ENCODE assay signal across 8 mouse cellular contexts in the genomic region with DNA sequence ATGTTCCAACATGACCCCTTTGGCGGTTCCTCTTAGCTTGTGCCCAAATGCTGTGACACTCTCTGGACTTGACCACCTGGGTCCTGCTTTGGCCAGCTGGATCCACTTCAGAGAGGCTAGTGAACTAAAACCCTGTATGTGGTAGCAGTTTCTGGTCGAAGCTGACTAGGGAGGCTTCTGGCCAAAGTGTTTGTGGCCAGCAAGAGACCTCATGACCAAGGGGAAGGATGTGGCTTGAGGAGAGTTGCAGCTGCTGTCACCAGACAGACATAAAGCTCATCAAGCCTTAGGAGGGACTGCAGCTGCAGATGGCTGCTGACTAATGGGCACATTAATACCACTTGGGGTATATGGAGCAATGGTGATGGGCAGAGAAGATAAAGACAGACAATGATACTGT.
DNase-seq lines count a peak whose midpoint lies in the region; ATAC-seq and TF ChIP-seq lines count a peak whose summit lies in the region.

No protein-coding gene starts in this region.

- no peaks in the 10 kb centered on the region for H3K9me3 ChIP-seq in forebrain, postnatal 0 days (ENCODE audit: low read length)
- H3K9me3 ChIP-seq in forebrain, embryonic 11.5 days (ENCODE audit: control insufficient read depth, low read length): no peaks in the 10 kb centered on the region
- H3K9me3 ChIP-seq in liver, embryonic 12.5 days (replicated peaks): no peaks in the 10 kb centered on the region

- H3K4me1 ChIP-seq in forebrain, postnatal 0 days (ENCODE audit: insufficient read depth): no peaks in the 10 kb centered on the region
- H3K4me1 ChIP-seq in forebrain, embryonic 11.5 days (replicated peaks; ENCODE audit: control insufficient read depth, insufficient read depth, low read length): peaks cover 8% of the 10 kb centered on the region; the same call in 1 of the 2 replicates
- peaks cover 22% of the 10 kb centered on the region; the same call in 1 of the 2 replicates for H3K4me1 ChIP-seq in liver, embryonic 12.5 days

- H3K4me3 ChIP-seq in forebrain, postnatal 0 days (ENCODE audit: low read depth, low read length): no peak overlapping the region
- H3K4me3 ChIP-seq in forebrain, embryonic 11.5 days (ENCODE audit: low read depth, low read length): no peak overlapping the region
- no peak overlapping the region for H3K4me3 ChIP-seq in gastrocnemius, adult 2 months
- H3K4me3 ChIP-seq in liver, embryonic 12.5 days: no peak overlapping the region

- no peak overlapping the region for H3K27ac ChIP-seq in forebrain, postnatal 0 days (ENCODE audit: low read depth, low read length)
- H3K27ac ChIP-seq in forebrain, embryonic 11.5 days (ENCODE audit: low read depth, low read length): no peak overlapping the region
- H3K27ac ChIP-seq in gastrocnemius, adult 2 months: peak overlapping the region; percentile 68
- H3K27ac ChIP-seq in liver, embryonic 12.5 days: no peak overlapping the region

- peak; percentile 8; the same call in 1 of the 2 replicates for ATAC-seq in forebrain, postnatal 0 days
- ATAC-seq in forebrain, embryonic 11.5 days (replicated peaks; ENCODE audit: low FRiP score): no peak
- peak; percentile 15; the same call in 1 of the 2 replicates for ATAC-seq in liver, embryonic 12.5 days
- no peak for ATAC-seq in erythroid progenitor cell, adult 5-6 weeks (replicated peaks; ENCODE audit: low FRiP score, poor library complexity, severe bottlenecking)

- H3K27me3 ChIP-seq in forebrain, postnatal 0 days (ENCODE audit: insufficient read depth, low read length): no peaks in the 10 kb centered on the region
- H3K27me3 ChIP-seq in forebrain, embryonic 11.5 days (ENCODE audit: control insufficient read depth, insufficient read depth, low read length): no peaks in the 10 kb centered on the region
- no peaks in the 10 kb centered on the region for H3K27me3 ChIP-seq in liver, embryonic 12.5 days (replicated peaks)

- no peak overlapping the region for H3K9ac ChIP-seq in forebrain, postnatal 0 days
- no peak overlapping the region for H3K9ac ChIP-seq in forebrain, embryonic 11.5 days (ENCODE audit: low read length)
- no peak overlapping the region for H3K9ac ChIP-seq in liver, embryonic 12.5 days

- WGBS in forebrain, postnatal 0 days: 76% methylated on average over 2 of the region's 2 CpGs
- WGBS in forebrain, embryonic 11.5 days: 79% methylated on average over 2 of the region's 2 CpGs
- WGBS in liver, embryonic 12.5 days (ENCODE audit: insufficient replicate concordance): 30% methylated on average over 2 of the region's 2 CpGs

- no peak overlapping the region for H3K4me2 ChIP-seq in forebrain, postnatal 0 days (ENCODE audit: low read depth)
- H3K4me2 ChIP-seq in forebrain, embryonic 11.5 days (ENCODE audit: low read depth, low read length, severe bottlenecking): no peak overlapping the region
- H3K4me2 ChIP-seq in liver, embryonic 12.5 days: no peak overlapping the region

- intact Hi-C loops in gastrocnemius, adult 2 months (cut with DNase I): loop anchor here (5.0 kb wide), 1 partner anchor 41 kb away; no protein-coding TSS in a partner anchor

- no peak for DNase-seq in forebrain, postnatal 0 days
- no peak for DNase-seq in forebrain, embryonic 11.5 days (ENCODE audit: low spot score)
- peak; percentile 53 for DNase-seq in 3134 (ENCODE audit: extremely low read depth, insufficient read length, low spot score)
- peak; percentile 66 for DNase-seq in gastrocnemius, adult 2 months
- no peak for DNase-seq in adrenal gland, adult 8-10 months
- no peak for DNase-seq in adrenal gland, postnatal 4 days (ENCODE audit: low spot score in 2 of 2)

- H3K36me3 ChIP-seq in forebrain, postnatal 0 days (ENCODE audit: insufficient read depth): no peaks in the 10 kb centered on the region
- H3K36me3 ChIP-seq in forebrain, embryonic 11.5 days (ENCODE audit: control insufficient read depth, insufficient read depth, low read length): no peaks in the 10 kb centered on the region
- H3K36me3 ChIP-seq in liver, embryonic 12.5 days: no peaks in the 10 kb centered on the region

- TF ChIP-seq CTCF in forebrain, postnatal 0 days (IDR thresholded peaks at IDR 0.05; ENCODE audit: low read depth): no peak
- no peak for TF ChIP-seq CTCF in gastrocnemius, adult 2 months (IDR thresholded peaks at IDR 0.05)

Comparison
In these comparisons a context has a peak if more than half of its experiments do, and no peak if none do; other contexts are left out.
1. ATAC-seq: peak in forebrain, postnatal 0 days (single experiment) and liver, embryonic 12.5 days (single experiment); none in forebrain, embryonic 11.5 days (single experiment) and erythroid progenitor cell, adult 5-6 weeks (single experiment).
2. DNase-seq: peak in 3134 (single experiment) and gastrocnemius, adult 2 months (single experiment); none in forebrain, postnatal 0 days (single experiment), forebrain, embryonic 11.5 days (single experiment), adrenal gland, adult 8-10 months (single experiment) and adrenal gland, postnatal 4 days (0 of 2).